Mouse (Mus musculus) heart, embryonic 12.5 days (tissue): Measurements from ENCODE around the gene Gm10577. TPM values are rescaled to one million over a fixed set of nuclear protein-coding genes. Genes with fewer than 3 reads are reported as not detected.

Source experiments
- ATAC-seq: fragments of 200-750 bp; cut with Nextera tagmentation; 2 replicates; pipeline ENCODE4 v1.8.0; 2017; ENCODE audit warnings: moderate TSS enrichment, moderate library complexity; ENCODE audit not compliant: insufficient number of reproducible peaks, low FRiP score
- H3K27ac ChIP-seq: fragments of 300-500 bp; sonication (generic); 2 replicates; pipeline ENCODE4 v1.5.1; 2016; ENCODE audit warnings: mild to moderate bottlenecking, moderate library complexity; ENCODE audit not compliant: poor library complexity, severe bottlenecking
- H3K27me3 ChIP-seq: fragments of 300-500 bp; sonication (generic); replicated peaks from 2 replicates; pipeline ENCODE4 v1.6.1; 2016; ENCODE audit warnings: mild to moderate bottlenecking, moderate library complexity
- H3K36me3 ChIP-seq: fragments of 300-500 bp; sonication (generic); 2 replicates; pipeline ENCODE4 v1.6.1; 2016; ENCODE audit warnings: mild to moderate bottlenecking, moderate library complexity
- H3K4me1 ChIP-seq: fragments of 300-500 bp; sonication (generic); replicated peaks from 2 replicates; pipeline ENCODE4 v1.6.1; 2016; ENCODE audit warnings: mild to moderate bottlenecking
- H3K4me2 ChIP-seq: fragments of 300-500 bp; sonication (generic); 2 replicates; pipeline ENCODE4 v1.6.1; 2016; ENCODE audit warnings: mild to moderate bottlenecking, moderate library complexity
- H3K4me3 ChIP-seq: fragments of 300-500 bp; sonication (generic); 2 replicates; pipeline ENCODE4 v1.5.1; 2016; ENCODE audit warnings: mild to moderate bottlenecking
- H3K9ac ChIP-seq: fragments of 300-500 bp; sonication (generic); 2 replicates; pipeline ENCODE4 v1.6.1; 2016; ENCODE audit warnings: mild to moderate bottlenecking, moderate library complexity
- H3K9me3 ChIP-seq: fragments of 300-500 bp; sonication (generic); replicated peaks from 2 replicates; pipeline ENCODE4 v1.6.1; 2016; ENCODE audit warnings: mild to moderate bottlenecking, moderate library complexity
- WGBS: fragments of 180-500 bp; shearing (Covaris S2); methylation state at CpG from one replicate; pipeline ENCODE4 v1.1.7; 2016; 5-methylcytosine and 5-hydroxymethylcytosine counted together
- polyA plus RNA-seq: library from polyadenylated mRNA; unstranded; fragments of >200 nt; fragmentation: Nextera tagmentation; extraction: Ambion mirVana; gene quantifications from 2 replicates; pipeline ENCODE4 v1.2.1, GENCODE M21; 2016

Gene Gm10577
- polyA plus RNA-seq, 1 experiment from 2014 or later, result not detected

- 82% methylated on average over 5 of the region's 5 CpGs for WGBS
- Histone ChIP-seq H3K27me3 (no peaks in the 10 kb centered on the region), H3K9me3 (no peaks in the 10 kb centered on the region), H3K27ac (no peak overlapping the region), H3K4me2 (peak overlapping the region; percentile 10; the same call in 1 of the 2 replicates), H3K4me3 (no peak overlapping the region), H3K4me1 (peaks cover 3% of the 10 kb centered on the region), H3K36me3 (peaks cover 24% of the 10 kb centered on the region), H3K9ac (no peak overlapping the region)
- no peak for ATAC-seq
Measured at GRCm38 (mm10) chr4:100995617-100996016, 24.9 kb downstream of the Gm10577 start.

GRCm38 (mm10) chr4:100994442-100995255 lies 25.8 kb downstream of the Gm10577 start:
- 0 out of 2 replicates have a peak overlapping the region, but pooled peaks have one; percentile 16 for H3K4me3 ChIP-seq
- ATAC-seq, result peak; percentile 91
- no peak overlapping the region for H3K9ac ChIP-seq
- H3K4me2 ChIP-seq, result peak overlapping the region; percentile 28
- peak overlapping the region; percentile 64 for H3K27ac ChIP-seq
- no peaks in the 10 kb centered on the region for H3K9me3 ChIP-seq
- peaks cover 3% of the 10 kb centered on the region for H3K4me1 ChIP-seq
- 51% methylated on average over 18 of the region's 18 CpGs for WGBS
- no peaks in the 10 kb centered on the region for H3K27me3 ChIP-seq
- peaks cover 33% of the 10 kb centered on the region for H3K36me3 ChIP-seq

GRCm38 (mm10) chr4:100992086-100992485 lies 28.4 kb downstream of the Gm10577 start:
- H3K27ac ChIP-seq, result no peak overlapping the region
- peaks cover 3% of the 10 kb centered on the region for H3K4me1 ChIP-seq
- H3K27me3 ChIP-seq, result no peaks in the 10 kb centered on the region
- ATAC-seq, result peak; percentile 59
- no peaks in the 10 kb centered on the region for H3K9me3 ChIP-seq
- no peak overlapping the region for H3K9ac ChIP-seq
- 73% methylated on average over 6 of the region's 6 CpGs for WGBS
- peaks cover 40% of the 10 kb centered on the region for H3K36me3 ChIP-seq
- H3K4me3 ChIP-seq, result no peak overlapping the region
- no peak overlapping the region for H3K4me2 ChIP-seq

GRCm38 (mm10) chr4:100990996-100991395 lies 29.5 kb downstream of the Gm10577 start:
- peaks cover 47% of the 10 kb centered on the region for H3K36me3 ChIP-seq
- no peaks in the 10 kb centered on the region for H3K27me3 ChIP-seq
- H3K4me3 ChIP-seq, result no peak overlapping the region
- no peak for ATAC-seq
- 84% methylated on average over 4 of the region's 4 CpGs for WGBS
- no peak overlapping the region for H3K27ac ChIP-seq
- H3K9ac ChIP-seq, result no peak overlapping the region
- H3K4me1 ChIP-seq, result peaks cover 3% of the 10 kb centered on the region
- H3K9me3 ChIP-seq, result no peaks in the 10 kb centered on the region
- H3K4me2 ChIP-seq, result no peak overlapping the region

- H3K9ac ChIP-seq, result no peak overlapping the region
- H3K27me3 ChIP-seq, result no peaks in the 10 kb centered on the region
- H3K9me3 ChIP-seq, result no peaks in the 10 kb centered on the region
- ATAC-seq, result no peak
- no peak overlapping the region for H3K27ac ChIP-seq
- H3K4me1 ChIP-seq, result peaks cover 2% of the 10 kb centered on the region; the same call in 1 of the 2 replicates
- WGBS, result 75% methylated on average over 8 of the region's 8 CpGs
- no peak overlapping the region for H3K4me3 ChIP-seq
- no peak overlapping the region for H3K4me2 ChIP-seq
- H3K36me3 ChIP-seq, result peaks cover 46% of the 10 kb centered on the region
Measured at GRCm38 (mm10) chr4:100988231-100988799, 32.2 kb downstream of the Gm10577 start.

GRCm38 (mm10) chr4:100987187-100987586 lies 33.3 kb downstream of the Gm10577 start:
- no peak overlapping the region for H3K4me2 ChIP-seq
- 88% methylated on average over 1 of the region's 1 CpGs for WGBS
- ATAC-seq, result no peak

GRCm38 (mm10) chr4:100977522-100977921 lies 43.0 kb downstream of the Gm10577 start:
- ATAC-seq, result no peak
- Histone ChIP-seq H3K36me3 (peaks cover 32% of the 10 kb centered on the region), H3K9ac (no peak overlapping the region), H3K27ac (no peak overlapping the region), H3K4me1 (peaks cover 9% of the 10 kb centered on the region), H3K4me3 (no peak overlapping the region), H3K4me2 (no peak overlapping the region), H3K27me3 (no peaks in the 10 kb centered on the region), H3K9me3 (no peaks in the 10 kb centered on the region)
- 86% methylated on average over 7 of the region's 7 CpGs for WGBS

More at GRCm38 (mm10) chr4:100987187-100987586, 33.3 kb downstream of the Gm10577 start:
- Histone ChIP-seq H3K4me3 (no peak overlapping the region), H3K36me3 (peaks cover 43% of the 10 kb centered on the region), H3K9ac (no peak overlapping the region), H3K4me1 (peaks cover 1% of the 10 kb centered on the region; the same call in 1 of the 2 replicates), H3K9me3 (no peaks in the 10 kb centered on the region), H3K27me3 (no peaks in the 10 kb centered on the region), H3K27ac (no peak overlapping the region)

GRCm38 (mm10) chr4:100974455-100975035 lies 46.0 kb downstream of the Gm10577 start:
- no peak for ATAC-seq

GRCm38 (mm10) chr4:100973641-100974454 lies 46.6 kb downstream of the Gm10577 start:
- Histone ChIP-seq H3K9me3 (no peaks in the 10 kb centered on the region), H3K9ac (no peak overlapping the region), H3K4me3 (no peak overlapping the region), H3K27ac (no peak overlapping the region), H3K36me3 (peaks cover 37% of the 10 kb centered on the region), H3K27me3 (no peaks in the 10 kb centered on the region), H3K4me2 (no peak overlapping the region), H3K4me1 (no peaks in the 10 kb centered on the region)
- 88% methylated on average over 16 of the region's 16 CpGs for WGBS
- no peak for ATAC-seq

More at GRCm38 (mm10) chr4:100974455-100975035, 46.0 kb downstream of the Gm10577 start:
- no peak overlapping the region for H3K9ac ChIP-seq
- peaks cover 31% of the 10 kb centered on the region for H3K36me3 ChIP-seq
- WGBS, result 87% methylated on average over 14 of the region's 14 CpGs
- H3K27me3 ChIP-seq, result no peaks in the 10 kb centered on the region
- no peaks in the 10 kb centered on the region for H3K9me3 ChIP-seq
- H3K4me2 ChIP-seq, result no peak overlapping the region
- no peak overlapping the region for H3K27ac ChIP-seq
- H3K4me3 ChIP-seq, result no peak overlapping the region
- no peaks in the 10 kb centered on the region for H3K4me1 ChIP-seq
